Mouse (Mus musculus): ENCODE data around the gene Pcif1.
A peak's percentile ranks its signal among the peaks of the same experiment; 100 is the strongest.

Gene Pcif1

DNA sequence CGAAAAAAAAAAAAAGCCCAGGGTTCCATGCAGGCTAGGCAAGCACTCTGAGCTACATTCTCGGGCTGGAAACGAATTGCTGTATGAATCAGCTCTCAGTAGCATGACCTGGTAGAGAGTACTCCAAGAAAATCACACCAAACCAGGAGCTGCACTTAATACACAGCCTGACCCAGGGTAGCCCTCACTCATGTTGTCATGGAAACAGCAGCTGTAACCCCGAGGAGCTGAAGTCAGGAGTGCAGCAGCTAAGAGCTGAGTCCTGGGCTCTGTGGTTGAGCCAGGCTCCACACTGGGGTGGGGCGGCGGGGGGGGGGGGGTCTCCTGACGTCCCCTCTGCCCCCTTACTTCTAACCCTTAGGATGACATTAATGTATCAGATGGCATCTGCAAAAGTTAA is 42.9 kb downstream of the Pcif1 start:
- DNase-seq (ENCODE audit: low spot score in 2 of 2), result no peak

DNA sequence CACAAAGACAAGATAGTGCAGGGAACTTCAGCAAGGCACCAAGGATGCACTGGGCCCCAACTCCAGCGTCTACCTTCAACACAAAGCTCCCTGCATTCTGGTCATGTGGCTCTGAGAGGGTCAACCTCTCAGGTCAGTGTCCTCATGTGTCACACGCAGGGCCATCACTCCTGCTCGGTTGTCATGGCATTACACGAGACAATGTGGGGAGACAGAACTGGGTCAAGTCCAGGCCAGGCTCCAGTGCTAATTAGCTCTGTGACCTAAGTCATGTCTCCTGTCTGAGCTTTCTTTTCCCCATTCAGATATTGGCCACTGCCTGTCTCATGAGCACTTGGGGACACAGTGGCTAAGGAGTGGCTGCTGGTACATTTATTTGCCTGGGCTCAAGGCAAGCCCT is 44.2 kb downstream of the Pcif1 start:
- no peak for DNase-seq (ENCODE audit: low spot score in 2 of 2)

DNA sequence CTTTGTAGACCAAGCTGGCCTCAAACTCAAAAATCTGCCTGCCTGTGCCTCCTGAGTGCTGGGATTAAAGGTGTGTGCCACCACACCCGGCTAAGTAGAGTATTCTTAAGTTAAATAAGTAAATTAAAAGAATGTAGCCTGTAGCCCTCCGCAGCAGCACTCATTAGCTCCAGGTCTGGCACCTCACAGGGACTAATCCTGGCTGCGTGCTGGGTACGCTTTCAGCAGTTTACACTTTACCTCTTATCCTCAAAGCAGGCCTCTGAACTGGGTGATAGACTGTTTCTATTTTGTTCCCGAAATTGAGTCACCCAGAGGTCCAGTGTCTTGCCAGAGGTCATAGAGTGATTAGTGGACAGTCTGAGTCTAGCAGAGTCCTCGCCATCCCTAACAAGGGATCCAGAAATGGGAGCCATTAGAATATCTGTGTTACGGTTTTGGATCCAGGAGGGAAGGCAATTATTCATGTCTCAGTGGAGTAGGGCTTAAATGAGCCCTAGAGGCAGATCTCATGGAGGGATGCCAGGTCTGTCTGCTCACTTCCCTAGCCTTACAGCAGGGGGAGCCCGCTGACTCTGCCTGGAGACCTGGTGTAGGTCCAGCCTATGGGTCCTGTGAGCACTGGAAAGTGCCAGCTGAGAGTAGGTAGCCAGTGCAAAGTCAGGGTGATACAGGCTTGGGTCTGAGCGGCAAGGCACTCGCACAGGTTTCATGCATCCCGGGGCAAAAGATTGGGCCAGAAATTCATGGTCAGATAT is 45.2 kb downstream of the Pcif1 start:
- peak; percentile 70 to 84 for DNase-seq (ENCODE audit: low spot score in 2 of 2)

DNA sequence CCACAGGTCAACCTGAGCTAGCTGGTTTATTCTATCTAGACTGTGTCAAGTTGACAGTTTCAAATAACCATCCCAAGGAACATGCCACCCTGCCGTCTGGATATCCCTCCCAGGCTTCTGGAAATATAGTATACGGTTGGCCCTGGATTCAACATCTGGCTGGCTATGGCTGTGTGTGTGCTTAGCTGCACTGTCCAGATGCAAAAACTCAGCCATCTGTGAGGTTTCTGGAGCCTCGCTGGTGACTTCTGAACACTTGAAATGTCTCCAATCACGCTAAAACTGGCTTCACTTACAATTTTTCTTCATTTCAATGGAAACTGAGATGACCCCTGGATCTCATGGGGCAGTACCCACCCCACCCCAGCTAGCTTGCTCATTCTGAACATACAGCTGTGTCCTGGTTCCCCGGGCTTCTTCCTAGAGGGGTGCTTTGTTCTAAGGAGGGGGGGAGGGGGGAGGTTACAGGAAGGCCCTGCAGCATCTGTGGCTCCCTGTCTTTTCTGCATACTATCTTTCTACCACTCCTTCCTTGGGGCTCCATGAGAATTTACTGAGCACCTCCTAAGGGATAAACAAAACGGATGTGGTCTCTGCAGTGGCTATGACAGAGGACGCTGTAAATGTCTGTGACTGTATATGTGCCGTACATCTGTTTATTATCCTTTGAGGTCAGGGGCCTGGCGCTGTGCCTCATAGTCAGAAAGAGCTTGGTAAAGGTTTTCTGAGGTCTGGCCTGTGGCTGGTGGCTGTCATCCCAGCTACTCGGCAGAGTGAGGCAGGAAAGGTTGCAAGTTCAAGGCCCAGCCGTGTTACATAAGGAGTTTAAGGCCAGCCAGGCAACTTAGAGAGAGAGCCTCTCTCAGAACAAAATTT is 51.8 kb downstream of the Pcif1 start:
- no peak for DNase-seq (ENCODE audit: low spot score in 2 of 2)

DNA sequence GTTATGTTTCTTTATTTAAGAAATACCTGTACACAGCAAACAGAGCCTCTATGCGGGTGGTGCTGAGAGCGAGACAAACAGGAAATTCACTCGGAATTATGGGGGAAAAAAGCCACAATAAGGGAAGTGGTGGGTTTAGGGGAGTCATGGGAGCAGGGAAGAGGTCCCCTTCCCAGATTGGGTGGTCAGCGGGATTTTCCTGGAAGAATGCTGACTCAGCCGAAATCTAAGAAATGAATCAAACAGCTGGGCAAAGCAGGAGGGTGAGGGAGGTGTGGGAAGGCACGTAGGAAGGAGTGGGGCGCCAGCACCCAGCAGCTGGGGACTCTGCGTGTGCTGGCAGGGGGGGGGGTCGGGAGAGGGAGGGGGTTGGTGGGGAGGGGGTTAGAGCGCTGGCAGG is 54.4 kb downstream of the Pcif1 start:
- DNase-seq (ENCODE audit: low spot score in 2 of 2), result no peak

DNA sequence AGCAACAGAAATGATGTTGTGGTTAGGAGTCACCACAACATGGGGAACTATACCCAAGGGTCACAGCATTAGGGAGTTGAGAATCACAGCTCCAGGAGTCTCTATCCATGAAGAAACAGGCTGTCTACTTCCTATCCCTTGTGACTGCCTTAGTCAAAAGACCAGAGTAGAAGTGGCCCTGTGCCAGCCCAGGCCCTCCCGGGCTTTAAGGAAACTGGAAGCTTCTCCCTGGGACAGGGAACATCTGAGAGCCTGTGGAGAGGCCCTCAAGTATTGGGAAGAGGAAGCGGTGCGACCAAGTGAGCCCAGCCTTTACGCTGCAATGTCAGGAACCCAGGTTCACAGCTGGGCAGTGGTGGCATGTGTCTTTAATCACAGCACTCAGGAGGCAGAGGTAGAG is 56.9 kb downstream of the Pcif1 start:
- DNase-seq (ENCODE audit: low spot score in 2 of 2), result no peak

DNA sequence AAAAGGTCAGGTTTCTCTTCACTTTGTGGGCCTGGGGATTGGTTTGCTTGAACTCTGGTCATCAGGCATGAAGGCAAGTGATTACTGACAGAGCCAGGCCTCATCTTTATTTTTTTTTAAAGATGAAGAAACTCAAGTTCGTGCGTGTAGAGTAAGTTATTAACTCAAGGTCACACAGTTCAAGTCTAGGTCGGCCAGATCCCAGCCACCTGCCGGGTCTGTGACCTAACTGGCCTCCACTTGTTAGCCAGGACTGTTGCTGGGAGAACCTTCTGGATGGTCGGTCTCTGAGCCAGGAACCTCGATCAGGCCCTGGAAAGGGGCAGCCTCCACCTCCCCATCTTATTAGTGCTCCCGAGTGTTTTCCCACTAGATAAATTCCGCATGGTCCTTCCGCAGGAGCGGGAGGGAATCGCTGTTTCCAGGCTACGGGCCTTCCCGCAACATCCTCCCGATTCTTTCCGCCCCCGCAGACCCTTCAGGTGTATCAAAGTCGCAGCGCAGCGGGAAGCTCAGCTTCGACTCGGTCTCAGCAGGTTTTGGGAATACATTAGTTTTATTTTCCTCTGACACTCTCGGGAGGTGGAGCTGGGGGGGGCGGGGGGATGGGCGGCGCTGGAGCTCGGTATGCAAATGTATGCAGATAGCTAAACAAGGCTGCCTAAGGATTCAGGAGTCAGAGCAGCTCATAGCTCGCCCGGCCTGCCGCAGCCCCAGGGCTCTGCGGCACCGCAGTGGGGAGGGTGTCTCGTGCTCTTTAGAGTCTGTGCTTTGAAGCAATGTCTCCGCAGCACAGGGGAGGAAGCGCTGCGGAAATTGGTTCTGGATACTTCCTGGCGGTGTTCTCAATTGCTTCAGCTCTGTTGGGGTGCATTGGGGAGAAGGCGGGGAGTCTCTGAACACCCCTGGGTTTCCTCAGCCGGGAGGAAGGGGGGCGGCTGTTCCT is 59.3 kb downstream of the Pcif1 start:
- DNase-seq (ENCODE audit: low spot score in 2 of 2), result peak; percentile 48 to 49

DNA sequence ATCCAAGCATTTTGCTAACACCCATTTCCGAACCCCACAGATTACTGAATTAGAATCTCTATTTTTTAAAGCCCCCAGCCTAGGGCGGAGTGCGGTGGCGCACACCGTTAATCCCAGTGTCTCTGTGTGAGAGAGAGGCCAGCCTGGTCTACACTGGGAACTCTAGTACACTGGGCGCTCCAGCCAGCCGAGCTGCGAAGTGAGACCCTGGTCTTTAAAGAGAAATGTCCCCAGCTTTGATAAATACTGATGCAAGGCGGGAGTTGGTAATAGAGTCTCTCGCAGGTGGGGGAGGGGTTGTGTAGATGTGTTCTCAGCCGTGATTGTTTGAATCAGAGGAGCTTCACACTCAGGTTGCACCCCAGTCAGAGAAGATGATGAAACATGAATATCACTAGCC is 60.0 kb downstream of the Pcif1 start:
- DNase-seq (ENCODE audit: low spot score in 2 of 2), result no peak

DNA sequence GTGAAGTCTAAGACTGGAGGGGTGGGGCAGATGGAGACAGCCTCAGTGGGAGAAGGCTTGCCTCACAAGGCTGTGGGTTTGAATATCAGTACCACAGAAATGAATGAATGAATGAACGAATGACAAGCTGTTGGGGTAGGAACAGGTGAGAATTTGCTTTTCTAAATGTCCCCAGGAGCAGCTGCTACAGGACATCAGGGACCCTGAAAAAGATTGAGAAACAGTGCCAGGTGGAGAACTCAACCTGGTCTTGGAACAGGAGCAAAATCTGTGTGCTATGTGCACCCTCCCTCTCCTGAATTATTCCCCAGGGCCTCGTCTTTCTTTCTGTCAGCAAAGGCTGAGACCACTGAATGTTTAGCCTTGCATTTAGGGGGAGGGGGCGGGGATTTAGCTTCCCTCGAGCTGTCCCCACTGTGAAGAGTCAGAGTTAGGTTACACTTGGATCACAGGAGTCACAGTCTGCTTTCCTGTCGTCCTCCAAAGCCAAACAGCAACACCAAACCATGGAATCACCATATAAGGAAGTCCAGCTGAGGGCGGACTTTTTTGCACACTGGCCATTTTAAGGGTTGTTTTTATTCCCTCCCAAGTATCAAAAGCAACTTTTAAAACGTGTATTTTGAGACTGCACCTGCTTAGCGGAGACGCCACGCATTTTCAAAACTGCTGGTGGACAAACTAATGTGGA is 61.2 kb downstream of the Pcif1 start, which contains the start of gene Mmp9:
Gene Mmp9, plus strand, starts transcription at position 641 of the 691 bp plus-strand sequence.
- DNase-seq (ENCODE audit: low spot score in 2 of 2), result no peak

DNA sequence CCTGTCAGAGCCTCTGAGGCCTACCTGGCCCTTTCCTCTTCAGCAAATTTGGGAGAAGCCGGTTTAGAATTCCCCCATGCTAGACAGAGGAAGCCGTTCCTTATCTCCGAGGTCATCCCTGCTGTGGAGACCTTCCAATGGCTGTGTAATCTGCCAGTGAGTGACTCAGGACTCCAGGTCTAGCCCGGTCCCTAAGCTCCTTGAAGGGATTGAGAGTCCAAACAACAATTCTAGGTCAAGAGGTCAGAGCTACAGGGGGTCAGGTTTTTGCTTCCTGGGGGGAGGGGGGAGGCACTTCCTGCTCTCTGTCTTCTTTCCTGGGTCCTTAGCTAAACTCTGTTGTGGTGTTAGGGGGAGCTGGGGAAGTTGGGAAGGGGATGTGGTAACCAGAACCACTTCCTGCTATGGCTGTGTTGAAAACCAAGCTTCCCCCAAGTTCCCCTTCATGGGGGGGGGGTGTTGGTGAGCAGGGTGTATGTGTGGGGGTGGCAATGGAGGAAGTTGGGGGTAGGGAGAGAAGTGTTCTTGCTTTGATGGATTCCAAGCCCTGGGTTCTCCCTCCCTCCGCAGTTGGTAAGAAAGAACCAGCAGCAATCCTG is 63.7 kb downstream of the Pcif1 start:
- no peak for DNase-seq (ENCODE audit: low spot score in 2 of 2)
